Mouse (Mus musculus) frontal cortex, adult (tissue): ENCODE measurements around the gene Bcar3.

Source experiments
- ATAC-seq: cut with Nextera tagmentation; 2 replicates; pipeline ENCODE4 v1.9.2; 2017; ENCODE audit warnings: mild to moderate bottlenecking, moderate library complexity, mixed read lengths; ENCODE audit not compliant: low TSS enrichment

Bcar3 gene

DNA sequence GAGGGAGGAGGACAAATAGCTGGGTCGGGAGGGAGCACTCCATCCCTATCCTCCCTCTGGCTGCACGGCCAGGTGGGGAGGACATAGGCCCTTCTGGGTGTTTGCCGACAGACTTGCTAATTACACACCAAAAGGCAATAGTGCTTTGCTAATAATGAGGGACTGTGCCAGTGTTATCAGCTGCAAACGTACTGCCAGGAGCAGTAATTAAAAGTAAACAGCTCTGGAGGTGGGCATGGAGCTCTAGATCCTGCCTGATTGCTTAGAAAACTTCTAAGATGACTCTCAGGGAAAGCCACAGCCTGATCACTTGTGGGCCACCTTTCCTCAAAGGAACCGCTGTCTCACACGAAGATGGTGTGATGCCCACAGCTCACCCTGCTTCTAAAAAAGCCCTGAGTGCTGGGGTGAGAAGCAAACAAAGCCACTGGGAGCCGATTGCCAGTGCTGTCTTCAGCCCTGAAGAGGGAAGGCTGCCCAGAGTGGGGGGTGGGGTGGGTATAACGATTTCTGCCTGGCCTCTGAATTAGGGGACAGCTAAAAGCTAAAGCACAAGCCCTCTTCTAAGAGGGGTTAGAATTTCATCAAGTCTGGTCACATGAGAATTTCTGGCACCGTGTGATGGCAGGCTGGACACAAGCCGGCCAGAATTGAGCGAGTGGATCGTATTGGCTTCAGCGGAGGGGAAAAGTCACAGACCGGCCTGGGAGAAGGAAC lies 189.3 kb downstream of the Bcar3 start:
- no peak for ATAC-seq

GRCm38 (mm10) chr3:122483783-122484130 lies 189.8 kb downstream of the Bcar3 start:
- ATAC-seq = no peak

DNA sequence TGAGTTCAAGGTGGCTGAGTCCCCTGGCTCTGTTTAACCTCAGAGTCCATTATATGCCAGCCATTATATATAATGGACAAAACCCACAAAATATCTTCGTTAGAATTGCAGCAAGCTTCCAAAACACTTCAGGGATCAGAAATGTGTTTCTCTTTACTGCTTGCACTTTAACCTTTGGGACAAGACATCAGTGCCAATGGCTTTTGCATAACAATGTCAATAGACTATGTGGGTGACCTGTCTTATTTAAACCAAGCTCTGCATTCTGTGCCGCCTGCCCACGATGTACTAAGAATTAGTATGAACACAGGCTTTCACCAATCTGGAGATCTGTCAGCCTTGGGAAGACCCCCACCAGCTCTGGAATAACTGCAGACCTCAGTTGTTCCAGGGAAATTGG lies 190.4 kb downstream of the Bcar3 start:
- ATAC-seq = no peak

DNA sequence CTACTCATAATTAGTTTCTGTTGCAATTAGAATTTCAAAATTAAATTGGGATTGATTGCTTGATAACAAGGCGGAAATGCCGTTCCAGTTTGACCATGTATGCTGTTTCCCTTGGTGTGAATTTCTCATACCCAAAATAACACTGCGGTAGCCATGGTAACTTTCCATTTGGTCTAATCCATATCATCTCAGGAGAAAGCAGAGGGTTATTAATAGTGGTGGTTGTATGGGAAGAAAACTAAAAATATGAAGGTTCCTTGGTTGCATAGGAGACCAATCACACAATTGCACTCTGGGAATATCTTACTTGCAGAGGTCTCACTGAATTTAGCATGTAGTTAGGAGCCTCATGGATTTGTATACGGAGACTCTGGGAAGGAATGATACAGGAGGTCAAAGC lies 191.8 kb downstream of the Bcar3 start:
- peak; percentile 26 for ATAC-seq

DNA sequence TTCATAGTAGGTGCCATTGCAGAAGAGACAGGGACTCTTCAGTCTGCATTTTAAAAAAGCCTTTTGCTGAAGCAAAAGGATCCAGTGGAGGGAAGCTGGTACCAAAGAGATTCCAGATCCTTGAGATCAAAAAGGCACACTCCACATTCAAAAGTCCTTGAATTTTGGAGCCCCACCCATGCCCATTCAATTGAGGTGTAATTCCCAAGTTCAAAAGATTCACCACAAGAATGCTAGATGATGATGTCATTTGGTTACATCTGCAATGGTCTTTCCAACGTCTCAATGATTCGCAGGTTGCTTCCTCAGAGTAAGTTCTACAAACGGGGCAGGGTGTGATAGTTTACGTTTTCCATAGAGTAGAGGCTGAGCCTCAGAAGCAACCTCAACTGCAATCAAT lies 192.3 kb downstream of the Bcar3 start:
- ATAC-seq = no peak

DNA sequence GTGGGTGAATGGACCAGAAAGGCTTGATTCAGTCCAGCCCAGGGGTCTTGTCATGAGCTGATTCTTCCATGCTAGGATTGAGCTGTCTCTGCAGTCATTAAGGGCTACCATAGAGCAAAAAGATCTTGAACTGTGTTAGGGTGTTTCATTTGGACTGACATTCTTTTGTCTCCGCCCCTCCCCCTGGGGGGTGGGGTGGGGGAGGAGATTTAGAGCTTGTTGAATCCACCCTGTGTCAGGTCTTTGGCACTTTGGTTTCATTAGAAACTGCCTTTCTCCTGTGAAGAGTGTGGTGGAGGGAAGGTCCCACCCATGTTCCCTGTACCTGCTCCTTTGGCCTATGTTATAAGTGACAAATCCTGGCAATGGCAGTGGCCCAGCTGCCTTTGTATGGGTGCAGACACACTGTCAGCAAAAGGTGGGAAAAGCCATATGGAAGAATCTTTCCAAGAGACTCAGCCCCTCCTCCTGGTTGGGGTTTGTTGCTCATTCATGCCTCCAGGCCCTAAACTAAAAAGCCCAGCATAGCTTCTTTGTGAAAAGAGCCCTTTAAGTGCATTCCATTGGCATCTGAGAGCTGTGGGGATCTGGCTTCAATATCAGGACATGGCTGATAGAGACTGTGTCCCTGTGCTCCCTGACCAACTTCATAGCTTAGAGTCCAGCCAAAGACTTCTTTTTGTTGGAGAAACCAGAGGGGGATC lies 194.3 kb downstream of the Bcar3 start:
- ATAC-seq = no peak

- peak; percentile 62 for ATAC-seq
Observed at GRCm38 (mm10) chr3:122490574-122490973, 196.6 kb downstream of the Bcar3 start.

- ATAC-seq = no peak
Observed at GRCm38 (mm10) chr3:122492006-122492405, 198.1 kb downstream of the Bcar3 start.

- peak; percentile 14 for ATAC-seq
Observed at GRCm38 (mm10) chr3:122492872-122493615, 199.1 kb downstream of the Bcar3 start.

- no peak for ATAC-seq
Observed at GRCm38 (mm10) chr3:122494764-122495163, 200.8 kb downstream of the Bcar3 start.

GRCm38 (mm10) chr3:122497871-122498270 lies 203.9 kb downstream of the Bcar3 start:
- no peak for ATAC-seq

GRCm38 (mm10) chr3:122498528-122498927 lies 204.6 kb downstream of the Bcar3 start:
- ATAC-seq = no peak

DNA sequence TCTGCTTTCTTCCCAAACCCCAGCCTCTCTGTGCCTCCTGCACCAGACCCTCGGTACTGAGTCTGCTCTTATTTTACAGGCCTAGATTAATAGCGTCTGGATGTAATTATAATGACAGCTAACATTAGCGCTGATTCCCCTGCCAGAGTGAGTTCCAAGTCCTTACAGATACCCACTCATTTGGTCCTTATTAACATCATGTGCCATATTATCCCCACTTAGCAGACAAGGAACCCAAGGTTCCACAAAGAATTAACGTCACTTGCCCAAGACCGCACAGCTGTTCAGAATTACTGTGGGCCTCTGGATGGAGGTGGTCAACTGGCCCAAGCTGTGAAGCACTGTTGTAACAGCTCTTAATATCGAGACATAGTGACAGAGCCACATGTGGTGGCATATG lies 205.7 kb downstream of the Bcar3 start:
- no peak for ATAC-seq

DNA sequence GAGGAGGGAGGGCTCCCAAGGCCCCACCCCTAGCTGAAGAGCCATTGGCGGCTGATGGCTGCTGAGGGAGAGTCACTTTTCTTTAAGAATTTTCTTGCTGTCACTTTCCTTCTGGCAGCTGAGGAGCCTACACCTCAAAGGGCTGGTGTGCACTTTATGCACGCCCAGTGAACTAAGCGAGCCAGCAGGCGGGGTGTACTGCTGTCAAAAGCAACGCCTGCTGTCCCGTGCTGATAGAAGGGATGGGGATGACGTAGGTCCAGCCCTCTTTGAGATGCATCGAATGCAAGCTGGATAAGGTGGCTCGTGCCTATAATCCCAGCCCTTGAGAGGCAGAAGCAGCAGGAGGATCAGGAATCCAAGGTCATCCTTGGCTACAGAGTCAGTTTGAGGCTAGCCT lies 207.0 kb downstream of the Bcar3 start:
- no peak for ATAC-seq

DNA sequence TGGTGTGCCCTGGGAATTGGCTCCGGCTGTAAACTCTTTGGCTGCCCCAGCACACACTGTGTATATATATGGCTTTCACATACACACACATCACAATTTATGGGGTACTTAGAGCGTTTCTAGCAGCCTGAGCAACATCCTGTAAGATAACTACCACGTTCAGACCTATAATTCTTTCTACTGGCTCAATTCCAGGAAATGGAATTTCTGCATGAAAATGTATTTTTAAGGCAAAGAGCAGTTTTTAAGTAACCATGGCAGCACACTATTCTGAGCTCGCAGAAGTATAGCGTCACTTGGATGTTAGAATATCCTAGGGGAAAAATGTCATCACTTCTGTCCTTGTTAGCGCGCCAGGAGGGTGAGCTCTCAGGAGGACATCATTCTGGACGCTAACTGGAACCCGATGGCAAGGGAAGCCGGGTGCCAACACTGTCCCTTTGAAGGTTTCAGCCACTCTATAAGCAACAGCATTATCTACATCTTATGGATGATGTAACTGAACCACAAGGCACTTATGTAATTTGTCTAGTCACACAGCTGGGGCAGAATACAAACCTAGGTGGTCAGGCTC lies 212.5 kb downstream of the Bcar3 start:
- ATAC-seq = peak; percentile 71

DNA sequence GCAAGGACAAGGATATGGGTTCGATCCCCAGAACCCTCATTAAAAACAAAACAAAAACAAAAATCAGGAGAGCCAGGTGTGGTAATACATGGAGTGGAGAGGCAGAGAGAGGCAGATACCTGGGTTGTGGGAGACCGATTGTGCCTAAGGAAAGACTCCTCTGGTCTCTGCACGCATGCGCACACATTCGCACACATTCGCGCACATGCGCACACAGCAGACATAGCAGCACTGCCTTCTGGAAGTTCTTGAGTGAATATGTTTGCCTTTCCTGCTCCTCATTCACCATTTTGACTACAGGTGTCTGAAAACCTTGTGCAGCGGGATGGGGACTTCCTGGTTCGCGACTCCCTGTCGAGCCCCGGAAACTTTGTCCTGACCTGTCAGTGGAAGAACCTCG lies 213.9 kb downstream of the Bcar3 start:
- no peak for ATAC-seq

DNA sequence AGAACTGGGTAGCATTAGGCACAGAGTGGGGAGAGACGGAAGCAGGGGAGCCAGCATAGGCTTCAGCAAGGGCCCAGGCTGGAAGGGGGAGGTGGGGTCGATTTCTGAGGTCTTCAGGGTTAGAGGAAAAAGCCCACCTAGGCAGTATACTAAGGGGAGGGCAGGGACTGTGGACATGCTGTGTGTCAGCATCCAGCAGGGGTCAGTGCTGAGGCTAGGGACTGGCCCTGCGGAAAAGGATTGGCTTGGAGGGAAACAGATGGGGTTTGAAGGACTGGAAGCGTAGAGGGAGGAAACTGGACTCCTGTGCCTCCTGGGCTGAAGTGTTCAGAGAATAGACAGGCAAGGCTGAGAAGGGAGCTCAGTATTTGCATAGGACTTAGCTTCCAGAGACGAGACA lies 215.1 kb downstream of the Bcar3 start:
- peak; percentile 42 for ATAC-seq

GRCm38 (mm10) chr3:122509534-122510239 lies 215.8 kb downstream of the Bcar3 start:
- no peak for ATAC-seq

- no peak for ATAC-seq
Observed at GRCm38 (mm10) chr3:122510240-122510750, 216.4 kb downstream of the Bcar3 start.

GRCm38 (mm10) chr3:122510932-122511331 lies 217.0 kb downstream of the Bcar3 start:
- ATAC-seq = no peak

DNA sequence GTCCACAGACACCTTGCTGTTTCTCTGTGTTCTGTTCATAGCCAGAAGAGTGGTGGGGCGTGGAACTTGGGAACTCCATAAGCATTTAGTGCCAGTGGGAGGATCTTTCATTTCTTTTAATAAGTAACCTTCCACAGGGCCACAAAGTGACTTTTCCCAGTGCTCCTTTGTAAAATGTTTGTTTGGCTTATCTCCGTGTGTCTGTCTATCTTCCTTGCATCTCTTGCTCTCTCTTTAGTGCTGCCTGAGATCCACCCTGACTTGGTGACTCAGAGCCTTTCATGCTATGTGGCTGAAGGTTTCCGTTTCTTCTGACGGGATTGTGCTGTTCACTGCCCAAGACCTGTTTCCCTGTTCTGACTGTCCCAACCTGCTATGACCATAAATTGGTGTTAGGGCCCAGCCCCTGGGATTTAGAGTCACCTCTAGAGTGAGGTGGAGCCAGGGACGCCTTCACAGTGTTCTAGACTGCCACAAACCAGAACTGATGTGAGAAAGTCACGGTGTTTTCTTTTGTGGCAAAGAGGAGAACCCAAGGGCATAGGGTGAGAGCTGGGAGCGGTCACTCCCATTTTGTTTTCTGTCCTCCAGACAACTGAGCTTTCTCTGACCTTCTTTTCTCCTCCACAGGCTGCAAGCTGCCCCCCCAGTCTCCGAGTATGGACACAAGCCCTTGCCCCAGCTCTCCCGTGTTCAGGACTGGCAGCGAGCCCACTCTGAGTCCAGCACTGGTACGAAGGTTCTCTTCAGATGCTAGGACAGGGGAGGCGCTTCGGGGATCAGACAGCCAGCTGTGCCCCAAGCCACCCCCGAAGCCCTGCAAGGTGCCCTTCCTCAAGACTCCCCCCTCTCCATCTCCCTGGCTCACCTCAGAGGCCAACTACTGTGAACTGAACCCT lies 218.0 kb downstream of the Bcar3 start:
- ATAC-seq = no peak
